Mouse (Mus musculus) common myeloid progenitor, adult 5-6 weeks (primary cell): Measurements from ENCODE around the gene Limd1. TPM values are rescaled to one million over a fixed set of nuclear protein-coding genes. Genes with fewer than 3 reads are reported as not detected.
A peak's percentile ranks its signal among the peaks of the same experiment; 100 is the strongest.

Experiments used
- ATAC-seq: replicated peaks from 2 replicates; pipeline ENCODE4 v1.8.0; 2016; ENCODE audit warnings: low read depth, mild to moderate bottlenecking, moderate TSS enrichment, inconsistent platforms; ENCODE audit not compliant: poor library complexity, severe bottlenecking
- total RNA-seq: library from RNA; stranded (forward); fragments of 200-1000, 187-1606 nt; gene quantifications from 2 replicates; pipeline ENCODE4 v1.2.3, GENCODE M21; 2017

Gene Limd1
- total RNA-seq, 1 experiment from 2014 or later = 30.0 TPM

- peak; percentile 84 for ATAC-seq
Measured at GRCm38 (mm10) chr9:123509638-123510604, 31.4 kb downstream of the Limd1 start.

- no peak for ATAC-seq
Measured at GRCm38 (mm10) chr9:123510926-123511325, 32.4 kb downstream of the Limd1 start.

GRCm38 (mm10) chr9:123512482-123512881, 34.0 kb downstream of the Limd1 start:
- ATAC-seq = no peak

- ATAC-seq = no peak
Measured at GRCm38 (mm10) chr9:123515087-123515486, 36.6 kb downstream of the Limd1 start.

- no peak for ATAC-seq
Measured at GRCm38 (mm10) chr9:123516641-123517385, 38.3 kb downstream of the Limd1 start.

- peak; percentile 90 for ATAC-seq
Measured at GRCm38 (mm10) chr9:123518969-123519894, 40.7 kb downstream of the Limd1 start.

- no peak for ATAC-seq
Measured at GRCm38 (mm10) chr9:123520735-123521134, 42.2 kb downstream of the Limd1 start.

- ATAC-seq = peak; percentile 43
Measured at GRCm38 (mm10) chr9:123523676-123524075, 45.2 kb downstream of the Limd1 start.

GRCm38 (mm10) chr9:123525095-123525494, 46.6 kb downstream of the Limd1 start:
- ATAC-seq = no peak

GRCm38 (mm10) chr9:123526502-123526901, 48.0 kb downstream of the Limd1 start:
- ATAC-seq = no peak

GRCm38 (mm10) chr9:123528087-123528925, 49.8 kb downstream of the Limd1 start:
- ATAC-seq = no peak

GRCm38 (mm10) chr9:123528926-123529295, 50.4 kb downstream of the Limd1 start:
- peak; percentile 39 for ATAC-seq

GRCm38 (mm10) chr9:123529392-123530157, 51.1 kb downstream of the Limd1 start, which contains the start of gene Sacm1l:
Gene Sacm1l, plus strand, starts transcription at chr9:123529759.
- ATAC-seq = peak; percentile 94

- ATAC-seq = no peak
Measured at GRCm38 (mm10) chr9:123530158-123530475, 51.6 kb downstream of the Limd1 start.

- ATAC-seq = no peak
Measured at GRCm38 (mm10) chr9:123530566-123531130, 52.1 kb downstream of the Limd1 start.

GRCm38 (mm10) chr9:123531234-123531633, 52.7 kb downstream of the Limd1 start:
- no peak for ATAC-seq

GRCm38 (mm10) chr9:123536613-123537012, 58.1 kb downstream of the Limd1 start:
- ATAC-seq = no peak

GRCm38 (mm10) chr9:123538189-123538588, 59.7 kb downstream of the Limd1 start:
- ATAC-seq = no peak
